In genomic region chr9:65238191-65238760, GRCm38 (mm10) we compare ENCODE assay signal across 13 mouse cellular contexts. TPM values are rescaled to one million over a fixed set of nuclear protein-coding genes. Genes with fewer than 3 reads are reported as not detected.
DNase-seq lines count a peak whose midpoint lies in the region; ATAC-seq and TF ChIP-seq lines count a peak whose summit lies in the region.
"Had no signal": no experiment of that assay in that cellular context is flagged by ENCODE, and none has a peak within 500 bp of the region (broad histone marks: within the 10 kb centered on the region; RNA-seq: fewer than 3 reads in every experiment).

No protein-coding gene starts in this region.

- DNase-seq in embryo, embryonic 10.5 days (ENCODE audit: low spot score): peak; percentile 40
- DNase-seq in embryo, embryonic 10 days (ENCODE audit: low spot score): no peak
- DNase-seq in kidney, postnatal 0 days (ENCODE audit: low spot score): peak; percentile 82
- no peak for DNase-seq in kidney, adult 8-10 months
- no peak for DNase-seq in limb, embryonic 14.5 days (ENCODE audit: low spot score)
- DNase-seq in urinary bladder, adult 2 months (ENCODE audit: low spot score): no peak
- DNase-seq: cerebellum, postnatal 36 days; heart, adult 18-20 months; right cerebral cortex, adult 18-20 months had no signal

- no peak overlapping the region for H3K4me2 ChIP-seq in kidney, postnatal 0 days (ENCODE audit: low read length)
- no peak overlapping the region for H3K4me2 ChIP-seq in limb, embryonic 14.5 days (replicated peaks; ENCODE audit: low read depth, low read length, severe bottlenecking)
- 0 out of 2 replicates have a peak overlapping the region, but pooled peaks have one; percentile 5 for H3K4me2 ChIP-seq in neural tube, embryonic 15.5 days
- no peak overlapping the region for H3K4me2 ChIP-seq in heart, embryonic 12.5 days

- no peaks in the 10 kb centered on the region for H3K36me3 ChIP-seq in kidney, postnatal 0 days (ENCODE audit: insufficient read depth, low read length)
- H3K36me3 ChIP-seq in limb, embryonic 14.5 days (ENCODE audit: control insufficient read depth, insufficient read depth, low read length): 0 out of 2 replicates have a peak, but pooled peaks cover 4% of the 10 kb centered on the region
- H3K36me3 ChIP-seq in neural tube, embryonic 15.5 days: peaks cover 10% of the 10 kb centered on the region
- peaks cover 26% of the 10 kb centered on the region for H3K36me3 ChIP-seq in heart, embryonic 12.5 days

- TF ChIP-seq CTCF in kidney, postnatal 0 days (IDR thresholded peaks at IDR 0.05; ENCODE audit: low read depth): no peak

- H3K4me3 ChIP-seq in kidney, postnatal 0 days (replicated peaks; ENCODE audit: low read depth, low read length): no peak overlapping the region
- no peak overlapping the region for H3K4me3 ChIP-seq in limb, embryonic 14.5 days (replicated peaks; ENCODE audit: low read length)
- no peak overlapping the region for H3K4me3 ChIP-seq in neural tube, embryonic 15.5 days (replicated peaks)
- H3K4me3 ChIP-seq in heart, embryonic 12.5 days: no peak overlapping the region
- H3K4me3 ChIP-seq: forebrain, embryonic 10.5 days had no signal

- no peak for ATAC-seq in kidney, postnatal 0 days (replicated peaks; ENCODE audit: low FRiP score, low read depth)
- ATAC-seq in limb, embryonic 14.5 days (ENCODE audit: low FRiP score, low read depth): no peak
- no peak for ATAC-seq in neural tube, embryonic 15.5 days (ENCODE audit: low FRiP score)
- ATAC-seq in heart, embryonic 12.5 days (ENCODE audit: insufficient number of reproducible peaks, low FRiP score): no peak
- ATAC-seq: activated CD4-positive, CD25-positive, alpha-beta regulatory T cell, adult 4 months had no signal

- H3K27me3 ChIP-seq in kidney, postnatal 0 days (ENCODE audit: insufficient read depth, low read length): no peaks in the 10 kb centered on the region
- H3K27me3 ChIP-seq in limb, embryonic 14.5 days (ENCODE audit: control insufficient read depth, insufficient read depth, low read length): no peaks in the 10 kb centered on the region
- no peaks in the 10 kb centered on the region for H3K27me3 ChIP-seq in neural tube, embryonic 15.5 days (replicated peaks)
- H3K27me3 ChIP-seq in heart, embryonic 12.5 days (replicated peaks): no peaks in the 10 kb centered on the region

- no peak for TF ChIP-seq POLR2A in limb, embryonic 14.5 days (IDR thresholded peaks at IDR 0.05; ENCODE audit: borderline replicate concordance, extremely low read depth, insufficient read depth, insufficient read length)

- no peak overlapping the region for H3K9ac ChIP-seq in kidney, postnatal 0 days (ENCODE audit: low read depth, low read length)
- H3K9ac ChIP-seq in limb, embryonic 14.5 days (ENCODE audit: low read depth, low read length, severe bottlenecking): peak overlapping the region; percentile 5; the same call in 1 of the 2 replicates
- no peak overlapping the region for H3K9ac ChIP-seq in neural tube, embryonic 15.5 days (replicated peaks)
- no peak overlapping the region for H3K9ac ChIP-seq in heart, embryonic 12.5 days

- WGBS in kidney, postnatal 0 days: 35% methylated on average over 13 of the region's 13 CpGs
- WGBS in limb, embryonic 14.5 days: 24% methylated on average over 13 of the region's 13 CpGs
- WGBS in neural tube, embryonic 15.5 days: 21% methylated on average over 13 of the region's 13 CpGs
- 79% methylated on average over 13 of the region's 13 CpGs for WGBS in heart, embryonic 12.5 days

- peak overlapping the region; percentile 70 for H3K27ac ChIP-seq in kidney, postnatal 0 days
- no peak overlapping the region for H3K27ac ChIP-seq in limb, embryonic 14.5 days (replicated peaks; ENCODE audit: low read depth, low read length)
- H3K27ac ChIP-seq in neural tube, embryonic 15.5 days (replicated peaks): no peak overlapping the region; the same call in 1 of the 2 replicates
- no peak overlapping the region for H3K27ac ChIP-seq in heart, embryonic 12.5 days (ENCODE audit: poor library complexity, severe bottlenecking)
- H3K27ac ChIP-seq: forebrain, embryonic 10.5 days had no signal

- no peaks in the 10 kb centered on the region for H3K9me3 ChIP-seq in kidney, postnatal 0 days (replicated peaks; ENCODE audit: low read length)
- no peaks in the 10 kb centered on the region for H3K9me3 ChIP-seq in limb, embryonic 14.5 days (ENCODE audit: control insufficient read depth, low read length)
- H3K9me3 ChIP-seq in neural tube, embryonic 15.5 days (replicated peaks): no peaks in the 10 kb centered on the region
- no peaks in the 10 kb centered on the region for H3K9me3 ChIP-seq in heart, embryonic 12.5 days (replicated peaks)
- H3K9me3 ChIP-seq: forebrain, embryonic 10.5 days had no signal

- H3K4me1 ChIP-seq in kidney, postnatal 0 days (replicated peaks; ENCODE audit: insufficient read depth, low read length): peaks cover 8% of the 10 kb centered on the region; the same call in 1 of the 2 replicates
- H3K4me1 ChIP-seq in limb, embryonic 14.5 days (ENCODE audit: control insufficient read depth, insufficient read depth, low read length): 0 out of 2 replicates have a peak, but pooled peaks cover 6% of the 10 kb centered on the region
- peaks cover 20% of the 10 kb centered on the region for H3K4me1 ChIP-seq in neural tube, embryonic 15.5 days
- H3K4me1 ChIP-seq in heart, embryonic 12.5 days (replicated peaks): no peaks in the 10 kb centered on the region

RNA-seq across cellular contexts. Expression of gene Cilp, which starts 26.7 kb away (rescaled TPM):
- polyA plus RNA-seq in kidney, postnatal 0 days (2015; fragmentation: Nextera tagmentation; extraction: Ambion mirVana): 0.33 and 0.51 TPM in 2 replicates
- polyA plus RNA-seq in limb, embryonic 14.5 days (2012; rRNA removed): 5.5 and 6.5 TPM in 2 replicates
- 7.2 and 9.5 TPM in 2 replicates for polyA plus RNA-seq in limb, embryonic 14.5 days (2014; fragmentation: Nextera tagmentation; extraction: Ambion mirVana)
- polyA plus RNA-seq in neural tube, embryonic 15.5 days (2015; fragmentation: Nextera tagmentation; extraction: Ambion mirVana): 0.58 and 0.79 TPM in 2 replicates
- polyA plus RNA-seq in heart, embryonic 12.5 days (2016; fragmentation: Nextera tagmentation; extraction: Ambion mirVana): 0.17 TPM in 1 of 2 replicates, not detected in the other
- polyA plus RNA-seq in urinary bladder, adult 2 months (2012; rRNA removed): 1.5 and 4.2 TPM in 2 replicates
- polyA plus RNA-seq: activated CD4-positive, CD25-positive, alpha-beta regulatory T cell, adult 4 months; forebrain, embryonic 10.5 days had no signal

RNA-seq across cellular contexts. Expression of gene Parp16, which starts 43.1 kb away (rescaled TPM):
- polyA plus RNA-seq in kidney, postnatal 0 days (2015; fragmentation: Nextera tagmentation; extraction: Ambion mirVana): 8.4 and 8.6 TPM in 2 replicates
- 7.6 and 8.3 TPM in 2 replicates for polyA plus RNA-seq in limb, embryonic 14.5 days (2012; rRNA removed)
- 6.5 and 7.6 TPM in 2 replicates for polyA plus RNA-seq in limb, embryonic 14.5 days (2014; fragmentation: Nextera tagmentation; extraction: Ambion mirVana)
- 6.4 and 8.9 TPM in 2 replicates for polyA plus RNA-seq in neural tube, embryonic 15.5 days (2015; fragmentation: Nextera tagmentation; extraction: Ambion mirVana)
- polyA plus RNA-seq in heart, embryonic 12.5 days (2016; fragmentation: Nextera tagmentation; extraction: Ambion mirVana): 5.0 and 5.8 TPM in 2 replicates
- 4.4 and 4.5 TPM in 2 replicates for polyA plus RNA-seq in urinary bladder, adult 2 months (2012; rRNA removed)

RNA-seq across cellular contexts. Expression of gene Clpx, which starts 55.8 kb away (rescaled TPM):
- 59.5 and 62.3 TPM in 2 replicates for polyA plus RNA-seq in kidney, postnatal 0 days (2015; fragmentation: Nextera tagmentation; extraction: Ambion mirVana)
- 19.6 and 23.8 TPM in 2 replicates for polyA plus RNA-seq in limb, embryonic 14.5 days (2012; rRNA removed)
- polyA plus RNA-seq in limb, embryonic 14.5 days (2014; fragmentation: Nextera tagmentation; extraction: Ambion mirVana): 52.7 and 55.6 TPM in 2 replicates
- polyA plus RNA-seq in neural tube, embryonic 15.5 days (2015; fragmentation: Nextera tagmentation; extraction: Ambion mirVana): 40.6 and 43.3 TPM in 2 replicates
- polyA plus RNA-seq in heart, embryonic 12.5 days (2016; fragmentation: Nextera tagmentation; extraction: Ambion mirVana): 44.6 and 45.2 TPM in 2 replicates
- polyA plus RNA-seq in urinary bladder, adult 2 months (2012; rRNA removed): 23.9 and 25.2 TPM in 2 replicates

Comparison
In these comparisons a context has a peak if more than half of its experiments do, and no peak if none do; other contexts are left out.
1. DNase-seq: peak in embryo, embryonic 10.5 days (single experiment) and kidney, postnatal 0 days (single experiment); none in embryo, embryonic 10 days (single experiment), kidney, adult 8-10 months (0 of 2), limb, embryonic 14.5 days (single experiment) and urinary bladder, adult 2 months (single experiment).